Mouse (Mus musculus) heart, embryonic 14.5 days (tissue): Measurements from ENCODE around the gene Nhsl2. TPM values are rescaled to one million over a fixed set of nuclear protein-coding genes. Genes with fewer than 3 reads are reported as not detected.

Experiments
- ATAC-seq: fragments of 200-750 bp; cut with Nextera tagmentation; 2 replicates; pipeline ENCODE4 v1.8.0; 2017; ENCODE audit warnings: low read depth, moderate TSS enrichment; ENCODE audit not compliant: insufficient number of reproducible peaks, insufficient read depth, low FRiP score
- H3K27ac ChIP-seq, 2 experiments: fragments of 200-500 bp in 1 of 2; fragments of 300-500 bp in 1 of 2; sonication (generic) in 1 of 2; replicated peaks in 1 of 2; 2 replicates each; pipeline ENCODE4 v1.5.1; 2012 to 2014; ENCODE audit warnings: low read depth in 2 of 2, low read length in 2 of 2, control low read depth in 1 of 2, mild to moderate bottlenecking in 1 of 2, mixed read lengths in 1 of 2; ENCODE audit not compliant: control insufficient read depth in 1 of 2, insufficient read depth in 1 of 2
- H3K27me3 ChIP-seq: fragments of 300-500 bp; sonication (generic); 2 replicates; pipeline ENCODE4 v1.6.1; 2014; ENCODE audit warnings: mild to moderate bottlenecking, low read length, control low read depth; ENCODE audit not compliant: control insufficient read depth, insufficient read depth
- H3K36me3 ChIP-seq: fragments of 300-500 bp; sonication (generic); 2 replicates; pipeline ENCODE4 v1.6.1; 2014; ENCODE audit warnings: mild to moderate bottlenecking, control low read depth, low read length, mixed read lengths; ENCODE audit not compliant: control insufficient read depth, insufficient read depth
- H3K4me1 ChIP-seq, 2 experiments: fragments of 200-500 bp in 1 of 2; fragments of 300-500 bp in 1 of 2; sonication (generic) in 1 of 2; 2 replicates each; pipeline ENCODE4 v1.6.1; 2012 to 2014; ENCODE audit warnings: low read length in 2 of 2, control low read depth in 1 of 2, mixed read lengths in 1 of 2; ENCODE audit not compliant: control insufficient read depth in 2 of 2, insufficient read depth in 2 of 2
- H3K4me2 ChIP-seq: fragments of 300-500 bp; sonication (generic); 2 replicates; pipeline ENCODE4 v1.6.1; 2014; ENCODE audit warnings: mild to moderate bottlenecking, low read length
- H3K4me3 ChIP-seq, 2 experiments: fragments of 200-500 bp in 1 of 2; fragments of 300-500 bp in 1 of 2; sonication (generic) in 1 of 2; 2 replicates each; pipeline ENCODE4 v1.5.1; 2012 to 2014; ENCODE audit warnings: low read length in 2 of 2, mild to moderate bottlenecking in 2 of 2, control low read depth in 1 of 2, low read depth in 1 of 2, moderate library complexity in 1 of 2; ENCODE audit not compliant: control insufficient read depth in 1 of 2, insufficient read depth in 1 of 2
- H3K9ac ChIP-seq: fragments of 300-500 bp; sonication (generic); 2 replicates; pipeline ENCODE4 v1.6.1; 2014; ENCODE audit warnings: mild to moderate bottlenecking, low read length
- H3K9me3 ChIP-seq: fragments of 300-500 bp; sonication (generic); 2 replicates; pipeline ENCODE4 v1.6.1; 2016; ENCODE audit warnings: low read length, control low read depth; ENCODE audit not compliant: control insufficient read depth
- WGBS: fragments of 180-500 bp; shearing (Covaris S2); extraction: QIAGEN DNeasy Blood & Tissue Kit; methylation state at CpG from one replicate; pipeline ENCODE4 v1.1.7; 2014; 5-methylcytosine and 5-hydroxymethylcytosine counted together
- polyA plus RNA-seq: library from polyadenylated mRNA; unstranded; fragments of >200 nt; fragmentation: Nextera tagmentation; extraction: Ambion mirVana; gene quantifications from 2 replicates; pipeline ENCODE4 v1.2.1, GENCODE M21; 2014

The Nhsl2 gene
- polyA plus RNA-seq, 1 experiment from 2014 or later: 15.5 TPM

DNA sequence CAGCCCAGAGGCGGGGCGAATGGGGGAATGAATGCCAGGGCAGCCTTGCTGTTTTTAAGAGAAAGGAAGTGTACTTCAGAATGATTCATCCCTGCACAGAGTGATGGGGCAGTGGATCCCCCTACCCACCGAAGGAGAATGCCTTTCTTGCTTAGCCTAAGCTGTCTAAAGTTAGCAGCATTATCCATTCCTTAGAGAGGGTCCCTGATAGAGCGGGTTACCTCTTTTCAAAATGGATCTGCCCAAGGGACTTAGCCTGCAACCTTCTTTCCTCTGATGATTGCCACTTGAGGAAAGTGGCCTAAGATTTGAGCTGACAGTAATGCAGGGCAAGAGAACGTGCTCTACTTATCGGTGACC, 105.3 kb downstream of the Nhsl2 start:
- H3K36me3 ChIP-seq: no peaks in the 10 kb centered on the region
- H3K4me2 ChIP-seq: peak overlapping the region; percentile 69; the same call in 1 of the 2 replicates
- no peak overlapping the region for H3K9ac ChIP-seq
- H3K4me3 ChIP-seq: no peak overlapping the region
- no peaks in the 10 kb centered on the region for H3K9me3 ChIP-seq
- H3K27me3 ChIP-seq: no peaks in the 10 kb centered on the region; the same call in 1 of the 2 replicates
- no peak; the same call in 1 of the 2 replicates for ATAC-seq
- 27% methylated on average over 6 of the region's 6 CpGs for WGBS
- peaks cover 13% of the 10 kb centered on the region in 2 experiments for H3K4me1 ChIP-seq
- H3K27ac ChIP-seq: peak overlapping the region; percentile 9 to 24; a peak in 1 of 4 replicates

DNA sequence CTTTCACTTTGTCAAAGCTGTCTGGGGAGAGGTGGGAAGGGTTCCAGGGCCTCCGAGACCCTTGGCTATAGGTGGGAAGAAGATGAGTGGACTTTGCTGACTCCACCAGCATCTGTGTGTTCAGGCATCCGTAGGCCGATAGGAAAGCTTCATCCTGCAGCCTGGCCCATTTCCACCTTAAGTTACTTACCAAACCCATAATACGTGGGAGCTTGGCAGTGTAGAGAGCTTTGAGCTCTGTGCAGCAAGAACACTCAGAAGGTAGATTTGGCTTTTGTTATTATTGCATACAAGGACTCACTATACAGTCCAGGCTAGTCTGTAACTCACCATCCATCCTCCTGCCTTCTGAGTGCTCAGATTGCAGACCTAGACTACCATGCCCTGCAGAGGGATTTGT, 112.7 kb downstream of the Nhsl2 start:
- Histone ChIP-seq H3K27me3 (no peaks in the 10 kb centered on the region), H3K27ac (no peak overlapping the region), H3K4me1 (peaks cover 8 to 13% of the 10 kb centered on the region in 2 experiments), H3K9me3 (no peaks in the 10 kb centered on the region), H3K9ac (no peak overlapping the region), H3K36me3 (no peaks in the 10 kb centered on the region), H3K4me2 (no peak overlapping the region), H3K4me3 (no peak overlapping the region)
- 75% methylated on average over 4 of the region's 4 CpGs for WGBS
- no peak for ATAC-seq

DNA sequence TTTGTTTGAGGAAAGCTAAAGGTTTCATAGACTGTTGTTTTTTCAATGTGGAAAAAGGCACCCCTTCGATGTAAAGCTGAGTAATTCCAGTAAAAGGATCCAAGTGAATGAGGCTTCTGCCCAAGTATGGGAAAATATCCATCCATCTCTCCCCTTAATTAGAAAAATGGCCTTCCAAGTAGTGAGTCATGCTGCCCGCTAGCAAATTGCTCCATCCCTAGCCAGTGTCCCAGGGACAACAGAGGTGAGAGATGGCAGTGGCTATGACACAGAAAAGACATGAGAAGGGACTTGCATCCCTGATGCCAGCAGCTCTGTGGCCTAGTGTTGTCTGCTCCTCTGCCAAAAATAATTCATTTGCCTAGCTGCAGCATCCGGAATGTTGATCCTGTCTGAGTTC, 114.5 kb downstream of the Nhsl2 start:
- Histone ChIP-seq H3K4me1 (no peaks in the 10 kb centered on the region), H3K27me3 (no peaks in the 10 kb centered on the region), H3K9me3 (no peaks in the 10 kb centered on the region), H3K9ac (no peak overlapping the region), H3K36me3 (no peaks in the 10 kb centered on the region), H3K4me3 (no peak overlapping the region), H3K4me2 (no peak overlapping the region), H3K27ac (no peak overlapping the region)
- no peak for ATAC-seq
- WGBS: 62% methylated on average over 3 of the region's 3 CpGs

DNA sequence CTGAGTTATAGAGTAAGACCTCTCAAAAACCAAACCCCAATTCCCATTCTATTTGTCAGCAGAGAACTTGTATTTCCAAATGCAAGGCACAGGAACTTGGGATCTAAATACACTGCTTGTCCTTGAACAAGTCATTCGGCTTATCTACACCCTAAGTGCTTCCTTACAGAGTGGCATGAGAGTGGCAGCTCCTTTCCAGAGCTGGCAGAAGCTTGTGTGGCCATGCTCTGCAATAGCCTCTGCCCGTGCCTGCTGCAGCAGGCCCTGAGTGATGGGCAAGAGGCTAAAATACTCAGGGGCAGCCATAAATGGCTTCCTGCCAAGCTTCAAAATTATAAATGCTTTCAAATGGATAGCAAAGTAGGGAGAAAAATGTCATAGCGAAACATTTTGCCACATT, 123.8 kb downstream of the Nhsl2 start:
- H3K36me3 ChIP-seq: no peaks in the 10 kb centered on the region
- WGBS: 47% methylated on average over 3 of the region's 3 CpGs
- H3K27me3 ChIP-seq: no peaks in the 10 kb centered on the region
- peak overlapping the region; percentile 28 to 44; a peak in 2 of 4 replicates for H3K27ac ChIP-seq
- H3K9ac ChIP-seq: no peak overlapping the region
- H3K9me3 ChIP-seq: no peaks in the 10 kb centered on the region
- no peak overlapping the region for H3K4me2 ChIP-seq
- no peak for ATAC-seq
- H3K4me3 ChIP-seq: no peak overlapping the region
- H3K4me1 ChIP-seq: peaks cover 0 to 3% of the 10 kb centered on the region in 2 experiments; a peak in 2 of 4 replicates

DNA sequence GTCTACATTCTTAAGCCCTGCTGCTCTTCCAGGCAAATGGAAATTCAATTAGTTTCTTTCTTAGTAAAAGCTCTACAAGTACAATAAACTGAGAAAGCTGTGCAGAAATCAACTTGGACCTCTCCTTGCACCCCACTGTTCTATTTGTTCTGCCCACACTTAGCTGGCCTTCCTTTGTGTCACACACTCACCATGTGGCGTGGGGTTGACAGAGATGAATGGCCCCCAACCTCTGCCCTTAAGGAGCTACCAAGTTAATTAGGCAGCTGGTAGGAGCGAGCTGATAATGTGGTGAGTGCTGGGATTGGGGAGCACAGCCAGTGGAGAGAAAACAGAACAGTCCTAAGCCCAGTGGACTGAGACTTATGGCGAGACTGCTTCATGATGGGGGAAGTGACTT, 127.7 kb downstream of the Nhsl2 start:
- no peak overlapping the region for H3K4me3 ChIP-seq
- no peak for ATAC-seq
- no peak overlapping the region for H3K27ac ChIP-seq
- H3K36me3 ChIP-seq: no peaks in the 10 kb centered on the region
- H3K4me2 ChIP-seq: no peak overlapping the region
- H3K27me3 ChIP-seq: no peaks in the 10 kb centered on the region
- H3K4me1 ChIP-seq: peaks cover 4 to 15% of the 10 kb centered on the region in 2 experiments; a peak in 3 of 4 replicates
- H3K9me3 ChIP-seq: no peaks in the 10 kb centered on the region
- H3K9ac ChIP-seq: no peak overlapping the region
- whole genome bisulfite sequencing: 63% methylated on average over 3 of the region's 3 CpGs

DNA sequence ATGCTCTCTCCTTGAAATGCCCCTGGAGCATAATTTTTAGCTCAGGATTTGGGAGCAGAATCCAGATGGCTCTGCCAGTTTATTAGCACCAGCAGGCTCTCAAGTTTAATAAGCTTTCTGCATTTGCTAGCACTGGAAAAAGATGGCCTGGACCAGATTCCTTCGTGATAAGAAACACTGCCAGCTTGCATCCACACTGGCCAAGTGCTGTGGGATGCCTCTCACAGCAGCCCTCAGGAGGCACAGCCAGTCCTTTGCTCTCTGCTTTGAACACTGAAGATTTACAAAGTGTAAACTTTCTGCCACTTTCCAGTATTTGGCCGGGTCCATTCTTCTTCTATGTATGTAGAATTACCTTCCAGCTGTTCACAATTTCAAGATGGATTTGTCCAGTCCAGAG, 129.7 kb downstream of the Nhsl2 start:
- Histone ChIP-seq H3K4me1 (peaks cover 10 to 16% of the 10 kb centered on the region in 2 experiments), H3K9ac (peak overlapping the region; percentile 2; the same call in 1 of the 2 replicates), H3K27ac (peak overlapping the region; percentile 80 to 93), H3K4me3 (no peak overlapping the region), H3K9me3 (no peaks in the 10 kb centered on the region), H3K4me2 (peak overlapping the region; percentile 2; the same call in 1 of the 2 replicates), H3K36me3 (no peaks in the 10 kb centered on the region), H3K27me3 (no peaks in the 10 kb centered on the region; the same call in 1 of the 2 replicates)
- no peak for ATAC-seq
- 40% methylated on average over 2 of the region's 2 CpGs for WGBS

DNA sequence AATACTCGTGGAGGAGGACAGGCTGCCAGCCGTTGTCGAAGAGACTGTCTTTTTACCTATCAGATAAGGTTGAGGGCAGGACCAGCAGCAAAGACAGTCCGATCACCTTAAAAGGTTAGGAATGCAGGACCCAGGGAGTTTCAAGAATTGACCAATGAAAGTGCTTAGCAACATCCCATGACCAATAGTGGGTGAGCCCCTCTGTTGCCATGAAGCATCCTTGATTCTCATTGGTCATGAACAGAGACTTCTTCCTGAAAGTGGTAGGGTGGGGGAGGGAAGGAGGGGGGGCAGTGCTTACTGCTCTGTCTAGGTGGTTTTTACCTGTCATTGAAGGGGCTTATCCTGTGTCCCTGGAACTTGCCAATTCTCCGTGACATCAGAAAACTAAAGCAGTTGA, 130.1 kb downstream of the Nhsl2 start:
- Histone ChIP-seq H3K27ac (peak overlapping the region; percentile 80 to 93), H3K9ac (no peak overlapping the region), H3K4me3 (no peak overlapping the region), H3K4me1 (peaks cover 14 to 19% of the 10 kb centered on the region in 2 experiments), H3K27me3 (no peaks in the 10 kb centered on the region; the same call in 1 of the 2 replicates), H3K9me3 (no peaks in the 10 kb centered on the region), H3K36me3 (no peaks in the 10 kb centered on the region), H3K4me2 (no peak overlapping the region; the same call in 1 of the 2 replicates)
- 33% methylated on average over 5 of the region's 5 CpGs for WGBS
- ATAC-seq: peak; percentile 80

DNA sequence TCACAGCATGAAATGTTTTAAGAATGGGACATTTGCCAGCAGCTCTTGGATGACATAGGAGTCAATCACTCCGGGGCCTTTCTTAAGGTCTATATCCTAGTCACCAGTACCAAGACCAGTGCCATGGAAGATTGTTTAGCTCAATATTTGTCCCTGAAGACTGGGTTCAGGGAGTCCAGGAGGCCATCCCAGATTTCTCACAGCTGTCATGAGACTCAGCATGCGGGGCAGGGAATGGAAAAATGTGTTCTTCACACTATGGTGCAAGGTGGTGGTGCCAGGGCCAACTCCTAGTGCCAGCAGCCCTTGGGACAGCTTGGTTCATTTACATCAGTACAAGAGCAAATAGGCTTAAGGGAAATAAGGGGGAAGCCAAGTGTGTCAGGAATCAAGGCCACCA, 131.4 kb downstream of the Nhsl2 start:
- H3K4me2 ChIP-seq: no peak overlapping the region
- no peak overlapping the region for H3K4me3 ChIP-seq
- peaks cover 20 to 23% of the 10 kb centered on the region in 2 experiments for H3K4me1 ChIP-seq
- 86% methylated on average over 2 of the region's 2 CpGs for WGBS
- no peak overlapping the region; a peak in 2 of 4 replicates for H3K27ac ChIP-seq
- no peak for ATAC-seq
- no peak overlapping the region for H3K9ac ChIP-seq
- peaks cover 2% of the 10 kb centered on the region; the same call in 1 of the 2 replicates for H3K27me3 ChIP-seq
- H3K36me3 ChIP-seq: no peaks in the 10 kb centered on the region
- H3K9me3 ChIP-seq: no peaks in the 10 kb centered on the region
